Mouse (Mus musculus): Measurements from ENCODE around the gene Gstp3.

- TF ChIP-seq CTCF (conservative IDR thresholded peaks at IDR 0.05; ENCODE audit: insufficient read depth, insufficient read length, low read depth, low read length) (no peak), POLR2A (IDR thresholded peaks at IDR 0.05; ENCODE audit: low read depth, low read length) (no peak)
These were observed 4.8 kb downstream of the Gstp3 start for GRCm38 (mm10) chr19:4054613-4055012.

All from kidney, adult 2 months (tissue).